Mouse (Mus musculus) layer of hippocampus, adult 9-11 months (tissue): ENCODE measurements around the gene Cebpb.

Experiments used
- DNase-seq: peaks from one replicate; pipeline ENCODE4 v3.0.0; 2022

Gene Cebpb

DNA sequence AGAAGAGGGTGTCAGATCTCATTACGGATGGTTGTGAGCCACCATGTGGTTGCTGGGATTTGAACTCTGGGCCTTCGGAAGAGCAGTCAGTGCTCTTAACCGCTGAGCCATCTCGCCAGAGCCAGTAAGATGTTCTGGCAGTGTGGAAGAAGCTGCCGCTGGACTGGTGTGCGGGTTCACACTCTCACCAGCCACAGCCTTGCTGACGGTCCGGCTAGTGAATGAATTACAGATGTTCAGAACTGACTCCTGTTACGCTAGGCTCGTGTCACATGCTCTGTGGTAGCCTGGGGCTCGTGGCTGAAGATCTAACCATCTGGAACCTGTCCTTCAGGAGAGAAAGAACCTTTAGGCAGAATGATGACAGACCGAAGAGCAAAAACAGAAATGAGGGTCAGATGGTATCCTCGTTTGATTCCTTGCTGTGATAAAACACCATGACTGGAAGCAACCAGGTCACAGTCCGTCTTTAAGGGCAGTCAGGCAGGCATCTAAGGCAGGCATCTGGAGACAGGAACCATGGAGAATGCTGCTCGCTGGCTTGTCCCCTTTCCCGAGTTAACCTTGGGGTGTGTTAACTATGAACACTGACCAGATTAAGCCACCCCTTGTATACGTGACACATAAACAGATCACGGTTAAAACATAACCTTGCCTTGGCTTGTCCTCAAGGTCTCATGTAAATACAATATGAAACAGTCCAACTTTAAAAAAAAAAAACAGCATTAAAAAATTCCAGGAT lies 22.6 kb upstream of the Cebpb start:
- no peak for DNase-seq

DNA sequence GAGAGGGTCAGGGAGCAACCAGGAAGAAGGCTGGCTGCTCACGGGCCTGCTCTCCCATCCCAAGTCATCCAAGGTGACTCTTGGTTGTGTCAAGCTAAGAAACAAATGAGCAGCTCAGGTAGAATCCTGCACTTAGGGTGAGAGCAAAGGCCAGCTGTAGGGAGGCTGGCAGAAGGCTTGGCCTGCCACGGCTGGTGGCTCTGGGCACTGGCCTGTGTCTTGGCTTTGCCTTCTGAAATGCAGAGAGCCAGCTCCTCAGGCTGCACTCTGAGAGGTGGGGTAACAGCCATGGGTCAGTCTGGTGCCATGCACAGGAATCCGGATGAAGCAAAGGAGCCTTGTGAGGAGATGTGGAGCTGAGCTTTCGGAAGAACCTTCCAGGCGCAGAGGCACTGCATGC lies 20.3 kb upstream of the Cebpb start:
- no peak for DNase-seq

DNA sequence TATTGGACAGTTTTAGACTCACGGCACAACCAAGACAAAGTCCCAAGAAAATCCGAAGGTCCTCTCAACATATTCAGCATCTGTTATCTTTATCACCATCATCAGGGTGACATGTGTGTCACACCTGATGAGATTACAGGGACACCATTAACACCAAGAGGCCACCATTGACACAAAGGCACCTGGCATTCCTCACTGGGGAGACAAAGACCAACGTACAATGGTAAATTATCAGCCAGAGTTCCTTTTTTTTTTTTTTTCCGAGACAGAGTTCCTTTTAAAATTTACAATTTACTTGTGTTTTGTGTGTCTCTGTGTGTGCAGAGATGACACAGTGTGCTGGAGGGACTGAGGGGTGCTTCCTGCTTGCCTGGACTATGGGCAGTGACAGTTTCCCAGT lies 19.3 kb upstream of the Cebpb start:
- no peak for DNase-seq

DNA sequence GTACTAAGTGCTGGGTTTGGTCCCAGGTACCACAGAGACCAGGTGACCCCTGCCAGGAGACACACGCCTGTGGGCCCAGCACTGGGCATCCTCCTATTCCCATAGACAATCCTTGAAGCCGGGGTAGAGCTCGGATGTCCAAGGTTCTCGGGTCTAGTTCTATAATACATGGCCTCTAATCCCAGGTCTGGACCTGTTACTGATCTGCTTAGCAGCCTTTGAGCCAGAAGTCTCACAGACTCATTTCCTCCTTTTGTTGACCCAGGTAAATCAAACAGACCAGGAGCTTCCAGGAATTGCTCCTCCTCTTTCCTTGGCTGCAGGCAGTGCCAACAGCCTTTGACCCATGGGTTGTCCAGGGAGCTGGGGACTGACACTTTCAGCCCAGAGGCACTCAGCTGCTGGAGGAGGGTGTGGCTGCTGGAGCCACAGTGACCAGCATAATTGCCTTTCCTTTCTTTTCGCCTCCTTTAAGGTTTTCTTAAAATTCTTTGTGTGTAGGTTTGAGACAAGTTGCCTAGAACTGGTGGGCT lies 17.5 kb upstream of the Cebpb start:
- DNase-seq: no peak

DNA sequence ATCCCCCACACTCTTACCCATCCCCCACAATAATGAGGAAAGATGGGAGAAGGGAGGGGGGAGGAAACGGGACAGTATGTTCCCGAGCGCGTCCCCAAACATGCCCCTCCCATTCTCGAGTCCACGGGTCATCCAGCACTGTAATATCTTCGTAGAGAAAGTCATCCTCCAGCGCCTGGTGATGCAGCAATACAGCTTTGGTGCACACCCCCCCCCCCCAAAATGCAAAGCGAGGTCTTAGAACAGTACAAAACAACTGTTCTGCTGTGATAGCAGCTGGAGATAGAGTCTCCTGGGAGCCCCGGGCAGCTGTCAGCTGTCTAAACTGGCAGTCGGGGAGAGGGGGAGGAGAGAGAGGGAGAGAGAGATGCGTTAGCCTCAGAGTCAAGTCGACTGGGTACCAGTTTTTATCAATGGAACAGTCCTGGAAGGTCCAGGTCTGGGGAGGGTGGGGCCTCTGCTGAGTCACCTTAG lies 16.5 kb upstream of the Cebpb start:
- DNase-seq: no peak

DNA sequence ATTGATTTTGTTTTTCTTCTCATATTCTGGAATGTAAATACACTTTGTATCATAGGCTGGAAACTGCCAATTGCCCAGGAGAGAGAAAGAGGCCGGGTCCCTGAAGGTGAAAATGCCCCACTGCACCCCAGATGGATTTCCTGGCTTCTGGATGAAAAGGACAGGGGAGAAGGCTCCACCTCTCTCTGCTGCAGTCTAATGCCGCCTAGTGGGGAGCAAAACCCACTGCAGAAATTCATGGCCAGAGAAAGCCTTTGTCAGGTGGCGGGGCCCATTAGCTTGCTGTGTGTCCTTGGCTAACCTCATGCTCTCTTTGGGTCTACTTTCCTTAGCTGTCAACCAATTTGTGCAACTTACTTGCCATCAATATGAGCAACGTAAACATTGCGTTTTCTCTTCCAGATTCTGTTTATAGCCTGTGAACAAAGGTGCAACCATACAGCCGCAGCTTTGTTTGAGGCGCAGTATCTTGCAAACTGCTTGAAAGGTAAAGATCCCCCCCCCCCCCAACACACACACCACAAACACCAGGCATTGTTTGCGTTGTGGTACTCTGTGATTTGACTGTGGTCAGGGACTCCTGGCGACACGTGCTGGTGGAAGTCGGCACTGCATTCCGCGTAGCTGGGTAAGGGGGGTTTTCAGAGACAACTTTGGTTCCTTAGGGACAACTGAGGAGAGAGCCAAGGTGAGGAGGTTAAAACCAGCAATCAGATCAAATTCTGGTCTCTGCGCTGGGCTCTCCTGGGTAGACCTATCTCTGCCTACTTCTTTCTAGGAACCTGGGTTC lies 13.4 kb upstream of the Cebpb start:
- no peak for DNase-seq

DNA sequence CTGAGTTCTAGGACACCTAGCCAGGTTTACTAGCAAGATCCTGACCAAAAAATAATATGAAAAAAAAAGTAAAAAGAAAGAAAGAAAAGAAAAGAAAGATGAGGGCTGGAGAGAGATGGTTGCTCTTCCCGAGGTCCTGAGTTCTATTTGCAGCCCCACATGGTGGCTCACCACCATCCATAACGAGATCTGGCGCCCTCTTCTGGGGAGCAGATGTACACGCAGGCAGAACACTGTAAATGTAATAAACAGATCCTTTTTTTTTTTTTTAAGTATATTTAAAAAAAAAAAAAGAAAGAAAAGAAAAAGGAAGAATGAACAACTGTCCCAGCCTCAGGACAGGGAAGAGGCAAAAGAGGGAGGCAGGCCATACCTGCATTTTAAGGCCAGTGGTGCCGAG lies 10.1 kb upstream of the Cebpb start:
- no peak for DNase-seq

DNA sequence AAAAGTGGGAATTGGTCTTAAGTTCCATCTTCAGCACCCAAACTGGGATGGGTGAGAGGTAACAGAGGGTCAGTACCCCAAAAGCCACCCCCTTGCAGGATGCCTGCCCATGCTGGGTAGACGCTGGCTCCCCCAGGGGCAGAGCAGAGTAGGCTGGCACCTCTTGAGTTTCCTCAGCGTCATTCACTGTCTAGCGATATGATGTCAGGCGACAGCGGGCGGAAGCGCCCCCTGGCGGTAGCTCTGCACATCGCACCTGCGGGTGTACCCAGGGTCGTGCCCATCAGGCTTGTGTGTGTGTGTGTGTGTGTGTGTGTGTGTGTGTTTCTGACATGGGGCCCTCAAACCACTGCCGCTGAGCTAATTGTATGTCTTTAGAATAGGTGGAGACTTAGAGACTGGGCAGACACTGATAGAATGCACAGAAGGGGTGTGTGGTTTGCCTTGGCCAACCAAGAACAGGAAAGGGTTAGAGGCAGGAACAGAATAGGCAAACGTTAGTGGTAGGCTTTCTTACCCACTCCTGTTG lies 8.7 kb upstream of the Cebpb start:
- peak; percentile 74 for DNase-seq

DNA sequence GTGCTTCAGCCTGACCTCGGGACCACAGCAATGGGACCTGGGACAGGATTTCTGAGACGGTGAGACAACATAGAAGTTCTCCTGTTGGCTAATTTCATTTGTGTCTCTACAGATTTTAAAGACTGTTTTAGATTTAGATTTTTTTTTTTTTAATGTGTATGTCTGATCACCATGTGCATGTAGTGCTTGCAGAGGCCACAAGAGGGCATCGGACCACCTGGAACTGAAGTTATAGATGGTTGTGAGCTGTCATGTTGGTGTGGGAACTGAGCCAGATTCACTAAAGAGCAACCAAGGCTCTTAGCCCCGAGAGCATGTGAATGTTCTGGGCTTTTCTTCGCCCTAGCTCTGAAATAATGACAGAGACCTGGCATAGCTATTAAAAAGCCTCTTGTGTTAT lies 8.1 kb upstream of the Cebpb start:
- no peak for DNase-seq

DNA sequence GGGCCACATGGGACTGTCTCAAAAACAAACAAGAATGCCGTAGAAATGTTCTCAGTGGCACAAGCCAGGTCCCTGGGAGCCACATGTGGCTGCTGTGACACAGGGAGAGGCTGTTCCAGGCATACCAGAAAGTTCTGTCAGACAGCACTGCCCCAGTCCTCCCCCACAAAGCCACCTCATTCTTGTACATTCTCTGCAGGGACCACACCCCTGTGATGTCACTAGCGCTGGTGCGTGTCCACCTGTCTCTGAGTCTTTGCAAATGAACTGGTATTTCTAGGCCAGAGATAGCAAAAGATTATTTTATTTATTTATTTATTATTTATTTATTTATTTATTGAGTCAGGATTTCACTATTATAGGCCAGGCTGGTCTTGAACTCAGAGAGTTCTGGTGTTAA lies 5.0 kb upstream of the Cebpb start:
- no peak for DNase-seq

DNA sequence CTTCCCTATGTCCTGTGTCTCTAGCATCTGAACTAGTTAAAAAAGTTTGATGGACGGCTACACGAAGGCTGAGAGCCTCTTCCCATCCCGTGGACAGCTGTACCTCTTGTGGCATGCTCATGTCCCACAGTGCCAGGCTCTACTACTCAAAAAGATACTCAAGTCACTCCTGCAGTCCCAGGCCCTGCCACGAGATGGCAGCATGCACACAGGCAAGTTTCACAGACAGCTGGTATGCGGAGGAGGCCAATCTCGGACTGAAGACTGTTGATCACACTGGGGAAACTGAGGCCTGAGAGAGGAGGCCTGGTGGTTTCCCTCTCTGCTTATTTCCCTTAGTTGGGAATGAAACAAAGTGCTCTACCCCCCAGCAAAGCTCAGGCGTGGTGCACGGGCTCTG lies 3.6 kb upstream of the Cebpb start:
- peak; percentile 94 for DNase-seq

DNA sequence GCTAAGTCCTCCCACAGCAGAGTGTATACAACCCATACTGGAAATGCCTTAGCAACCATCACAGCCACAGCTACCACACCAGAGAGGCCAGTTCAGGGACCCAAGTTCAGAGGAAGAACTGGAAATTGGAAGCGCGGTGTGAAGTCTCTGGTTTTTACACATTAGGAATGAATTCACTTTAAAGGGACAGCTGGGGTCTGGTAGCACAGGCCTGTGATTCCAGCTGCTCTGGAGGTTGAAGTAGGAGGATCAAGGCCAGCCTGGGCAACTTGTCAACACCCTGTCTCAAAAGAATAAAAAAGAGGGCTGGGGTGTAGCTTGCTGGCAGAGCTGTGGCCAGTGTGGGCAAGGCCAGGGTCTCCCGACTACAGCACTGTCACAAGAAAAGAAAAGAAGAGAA lies 2.9 kb upstream of the Cebpb start:
- DNase-seq: no peak

DNA sequence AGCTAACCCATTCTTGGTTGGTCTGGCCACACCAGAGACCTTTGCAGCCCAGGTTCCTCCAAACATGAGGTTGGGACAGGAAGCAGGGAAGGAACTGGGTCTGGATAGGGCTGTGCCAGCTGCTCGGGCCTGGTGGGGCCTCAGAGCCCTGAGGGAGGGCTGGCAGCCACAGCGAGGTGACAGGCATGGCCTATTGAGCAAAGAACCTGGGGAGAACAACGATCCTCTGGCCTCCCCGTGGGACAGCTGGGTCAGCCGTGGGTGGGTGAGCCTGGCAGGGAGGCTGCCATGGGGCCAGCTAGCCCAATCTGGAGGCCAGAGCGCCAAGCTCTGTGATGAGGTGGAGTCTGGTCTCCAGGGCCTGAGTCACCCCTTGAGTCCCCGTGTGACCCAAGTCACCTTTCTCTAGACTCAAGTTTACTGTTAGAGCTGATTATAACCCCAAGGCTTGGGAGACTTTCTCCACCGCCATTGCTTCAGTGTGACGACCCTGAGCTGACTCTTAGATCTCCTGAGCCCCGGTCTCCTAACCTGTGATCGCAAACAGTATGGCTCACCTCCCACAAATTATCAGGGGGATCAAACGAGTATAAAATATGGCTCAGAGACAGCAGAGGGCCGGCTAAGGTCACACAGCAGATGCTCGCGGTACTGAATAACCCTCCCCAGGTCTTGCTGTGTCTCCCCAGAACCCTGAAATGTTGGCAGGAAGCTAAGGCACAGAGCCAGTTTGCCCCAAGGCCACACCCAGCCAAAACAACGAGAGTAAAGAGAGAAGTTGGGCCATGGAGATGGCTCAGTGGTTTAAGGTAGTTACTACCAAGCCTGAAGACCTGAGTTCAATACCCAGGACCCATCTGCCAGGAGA lies 2.1 kb upstream of the Cebpb start:
- DNase-seq: no peak

DNA sequence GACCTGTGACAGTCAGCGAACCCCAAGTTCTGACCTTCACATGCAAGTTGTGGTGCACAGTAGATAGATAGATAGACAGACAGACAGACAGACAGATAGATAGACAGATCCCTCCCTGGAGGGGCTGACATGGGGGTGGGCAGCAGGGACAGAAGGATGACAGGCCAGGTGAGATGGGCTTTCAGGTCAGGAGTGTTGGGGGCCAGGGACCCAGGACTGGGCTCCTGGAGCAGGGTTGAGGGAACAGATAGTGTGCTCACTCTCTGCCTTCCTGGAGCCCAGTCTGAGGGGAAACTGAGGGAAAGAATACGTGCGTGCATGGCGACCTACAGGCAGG lies 1.5 kb upstream of the Cebpb start:
- DNase-seq: no peak

DNA sequence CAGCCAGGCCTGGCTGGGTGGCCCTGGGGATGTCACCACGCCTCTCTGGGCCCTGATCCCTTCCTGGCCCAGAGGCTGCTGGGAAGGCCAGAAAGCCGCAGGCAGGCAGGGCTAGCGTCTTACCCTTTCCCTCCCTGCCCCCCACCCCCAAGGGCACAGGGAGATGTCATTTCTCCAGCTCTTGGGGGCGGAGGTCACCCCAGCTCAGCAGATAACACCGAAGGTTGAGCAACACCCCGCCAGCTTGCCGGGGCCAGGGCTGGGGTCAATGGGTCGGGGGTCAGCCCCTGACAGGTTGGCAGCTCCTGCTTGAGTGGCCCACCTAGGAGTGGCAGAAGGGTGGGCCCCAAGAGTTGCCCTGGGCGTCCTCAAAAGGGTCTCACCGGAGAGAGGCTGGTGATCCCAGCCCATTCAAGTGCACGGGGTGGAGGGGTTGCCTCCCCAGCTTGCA lies 1.0 kb upstream of the Cebpb start:
- no peak for DNase-seq

DNA sequence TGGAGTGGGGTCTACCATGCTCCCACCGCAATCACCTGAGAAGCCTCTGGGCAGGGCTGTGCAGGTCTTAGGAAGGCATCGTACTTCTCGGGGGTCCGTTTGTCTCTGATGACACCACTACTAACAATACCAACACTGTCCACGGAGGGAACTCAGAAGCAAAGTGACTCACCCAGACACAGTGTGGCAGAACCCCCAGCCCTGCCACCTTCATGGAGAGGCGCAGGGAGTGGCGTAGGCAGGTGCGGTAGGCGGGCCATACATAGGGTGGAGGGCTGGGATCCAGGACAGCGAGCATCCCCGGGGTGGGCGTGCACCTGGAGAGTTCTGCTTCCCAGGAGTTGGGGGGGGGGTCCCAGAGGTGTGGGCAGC lies 603 bp upstream of the Cebpb start:
- peak; percentile 47 for DNase-seq

DNA sequence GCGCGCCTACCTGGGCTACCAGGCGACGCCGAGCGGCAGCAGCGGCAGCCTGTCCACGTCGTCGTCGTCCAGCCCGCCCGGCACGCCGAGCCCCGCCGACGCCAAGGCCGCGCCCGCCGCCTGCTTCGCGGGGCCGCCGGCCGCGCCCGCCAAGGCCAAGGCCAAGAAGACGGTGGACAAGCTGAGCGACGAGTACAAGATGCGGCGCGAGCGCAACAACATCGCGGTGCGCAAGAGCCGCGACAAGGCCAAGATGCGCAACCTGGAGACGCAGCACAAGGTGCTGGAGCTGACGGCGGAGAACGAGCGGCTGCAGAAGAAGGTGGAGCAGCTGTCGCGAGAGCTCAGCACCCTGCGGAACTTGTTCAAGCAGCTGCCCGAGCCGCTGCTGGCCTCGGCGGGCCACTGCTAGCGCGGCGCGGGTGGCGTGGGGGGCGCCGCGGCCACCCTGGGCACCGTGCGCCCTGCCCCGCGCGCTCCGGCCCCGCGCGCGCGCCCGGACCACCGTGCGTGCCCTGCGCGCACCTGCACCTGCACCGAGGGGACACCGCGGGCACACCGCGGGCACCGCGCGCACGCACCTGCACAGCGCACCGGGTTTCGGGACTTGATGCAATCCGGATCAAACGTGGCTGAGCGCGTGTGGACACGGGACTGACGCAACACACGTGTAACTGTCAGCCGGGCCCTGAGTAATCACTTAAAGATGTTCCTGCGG lies 945 bp downstream of the Cebpb start, which contains the start of gene Tmem189:
Gene Tmem189 (minus strand): TSS at position 322 of the 718 bp plus-strand sequence.
- peak; percentile 62 for DNase-seq

DNA sequence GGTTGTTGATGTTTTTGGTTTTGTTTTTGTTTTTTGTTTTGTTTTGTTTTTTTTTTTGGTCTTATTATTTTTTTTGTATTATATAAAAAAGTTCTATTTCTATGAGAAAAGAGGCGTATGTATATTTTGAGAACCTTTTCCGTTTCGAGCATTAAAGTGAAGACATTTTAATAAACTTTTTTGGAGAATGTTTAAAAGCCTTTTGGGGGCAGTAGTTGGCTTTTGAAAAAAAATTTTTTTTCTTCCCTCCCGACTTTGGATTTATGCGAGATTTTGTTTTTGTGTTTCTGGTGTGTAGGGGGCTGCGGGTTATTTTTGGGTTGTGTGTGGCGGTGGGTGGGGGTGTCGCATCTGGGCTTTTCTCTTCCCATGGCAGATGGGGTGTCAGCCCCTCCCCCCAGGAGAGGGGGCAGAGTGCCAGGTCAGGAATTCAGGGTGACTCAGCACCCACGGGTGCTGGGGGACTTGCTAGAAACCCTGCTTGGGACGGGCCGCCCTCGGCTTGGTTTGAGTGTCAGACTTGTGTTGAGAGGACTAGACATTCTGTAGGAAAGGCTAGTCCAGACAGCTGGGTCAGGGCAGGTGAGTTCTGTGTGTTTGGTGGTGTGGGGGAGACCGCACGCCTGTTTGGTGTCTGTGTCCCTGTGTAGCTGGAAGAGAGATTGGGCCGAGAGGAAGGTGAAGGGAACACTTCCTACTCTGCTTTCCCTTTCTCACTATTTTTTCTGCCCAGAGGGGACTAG lies 1.7 kb downstream of the Cebpb start:
- peak; percentile 78 for DNase-seq

DNA sequence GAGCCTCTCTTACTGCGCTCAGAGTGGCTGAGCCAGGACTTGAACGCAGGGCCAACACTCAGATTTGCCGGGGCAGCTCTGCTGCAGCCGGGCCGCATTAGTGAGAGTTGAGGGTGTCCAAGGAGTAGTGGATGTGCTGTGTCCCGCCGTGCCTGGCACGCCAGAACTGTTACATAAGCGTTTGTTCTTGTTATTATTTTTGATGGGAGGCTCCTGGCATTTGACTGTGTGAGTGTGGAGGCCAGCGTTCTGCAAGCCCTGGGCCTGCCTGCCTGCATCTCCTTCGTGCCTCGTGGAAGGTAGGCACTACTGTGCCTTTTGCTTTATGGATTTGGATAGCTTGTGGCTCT lies 2.2 kb downstream of the Cebpb start:
- peak; percentile 58 for DNase-seq

DNA sequence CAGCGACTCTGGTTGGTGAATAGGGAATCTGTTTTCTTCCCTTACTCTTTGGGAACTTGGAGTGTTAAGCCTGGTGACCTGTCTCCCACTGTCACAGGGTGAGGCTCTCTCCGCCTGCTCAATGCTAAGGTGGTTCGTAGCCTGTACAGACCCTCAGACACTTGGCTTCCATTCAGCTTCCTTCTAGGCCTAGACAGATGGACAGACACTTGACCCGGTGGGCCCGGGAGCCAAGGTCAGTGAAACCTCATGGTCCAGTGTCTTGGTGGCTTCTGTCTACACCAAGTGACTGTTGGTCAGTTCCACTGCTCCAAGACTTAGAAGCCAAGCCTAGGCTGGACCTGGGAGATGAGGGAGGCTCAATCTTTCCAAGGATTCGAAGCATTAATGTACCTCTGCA lies 2.7 kb downstream of the Cebpb start:
- DNase-seq: no peak

DNA sequence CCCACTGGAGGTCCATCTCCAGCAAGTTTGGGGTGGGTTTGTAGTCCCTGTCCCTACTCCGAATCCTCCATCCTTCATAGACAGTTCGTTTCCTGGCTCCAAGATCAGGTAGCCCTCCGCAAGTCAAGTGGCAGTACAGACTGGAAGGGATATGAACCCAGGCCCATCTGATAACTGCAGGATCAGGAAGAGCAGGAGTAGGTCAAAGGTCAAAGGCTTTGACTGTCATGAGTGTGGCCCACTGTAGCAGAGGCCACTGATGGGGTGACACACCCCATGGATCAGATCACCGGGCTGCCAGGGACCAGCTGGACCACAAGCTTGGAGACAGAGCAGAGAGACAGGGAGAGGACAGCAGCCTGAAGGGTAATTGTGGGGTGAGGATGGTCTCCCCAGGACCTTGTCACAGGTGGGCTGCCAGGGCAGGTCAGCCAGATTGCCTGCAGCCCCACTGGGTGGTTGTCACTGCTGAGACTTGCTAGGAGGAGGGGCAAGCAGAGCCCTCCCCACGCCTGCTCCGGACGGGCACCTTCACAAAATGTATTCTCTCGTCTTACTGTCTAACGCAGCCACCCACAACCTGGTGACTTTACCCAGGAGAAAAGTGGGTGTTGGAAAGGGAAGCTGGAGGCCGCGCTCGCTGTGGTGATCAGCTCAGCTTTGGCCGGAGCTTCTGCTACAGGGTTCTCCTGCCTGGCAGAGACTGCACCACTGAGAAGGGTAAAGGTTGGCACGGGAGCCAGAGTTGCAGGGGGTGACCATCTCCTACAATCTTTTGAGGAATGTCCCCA lies 3.4 kb downstream of the Cebpb start:
- DNase-seq: no peak
